Mouse (Mus musculus): ENCODE data around the gene Ap1m1. TPM values are rescaled to one million over a fixed set of nuclear protein-coding genes. Genes with fewer than 3 reads are reported as not detected.

Gene Ap1m1
- polyA plus RNA-seq (2012; rRNA removed): 97.4 and 105 TPM in 2 replicates

DNA sequence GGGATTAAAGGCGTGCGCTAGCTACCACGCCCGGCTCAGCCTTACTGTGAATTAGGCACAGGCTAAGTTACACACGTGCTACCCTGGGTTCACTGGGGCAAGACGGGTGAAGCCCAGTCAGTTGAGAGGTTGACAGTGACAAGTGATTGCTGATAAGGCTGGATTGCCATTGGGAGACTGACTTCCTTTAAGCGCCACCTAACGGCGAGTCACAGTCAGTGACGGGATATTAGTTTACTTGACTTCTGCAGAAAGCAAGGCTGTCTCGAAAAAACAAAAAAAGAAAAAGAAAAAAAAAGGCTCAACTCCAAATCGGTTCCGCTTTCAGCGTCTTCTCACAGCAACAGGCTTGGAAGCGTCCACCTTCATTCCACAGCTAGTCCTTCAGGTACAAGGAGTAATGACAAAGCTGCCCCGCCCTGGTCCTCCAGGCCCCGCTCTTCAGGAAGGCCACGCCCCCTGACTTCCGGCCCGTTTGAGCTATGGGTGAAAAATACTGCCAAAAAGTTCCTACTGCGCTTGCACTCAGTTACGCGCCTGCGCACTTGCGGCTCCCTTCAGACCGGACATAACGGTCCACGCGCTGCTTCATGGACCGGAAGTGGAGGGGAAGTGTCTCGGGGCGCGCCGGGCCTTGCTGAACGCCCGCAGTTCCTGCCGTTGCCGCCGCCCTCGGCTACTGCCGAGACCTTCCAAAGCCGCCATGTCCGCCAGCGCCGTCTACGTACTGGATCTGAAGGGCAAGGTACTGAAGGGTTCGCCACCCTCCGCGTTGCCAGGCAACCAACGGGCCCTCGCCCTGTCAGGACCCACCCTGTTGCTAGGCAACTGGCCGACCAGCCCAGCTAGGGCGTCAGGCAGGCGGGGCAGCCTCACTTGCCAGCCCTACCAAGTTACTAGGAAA lies at the start of gene Ap1m1:
Ap1m1 (plus strand) TSS at position 520 of the 904 bp plus-strand sequence.
- Histone ChIP-seq H3K27ac (ENCODE audit: insufficient read depth, low read length) (peak within 1 kb of the TSS; percentile 100), H3K4me3 (ENCODE audit: extremely low read depth, insufficient read depth, insufficient read length) (peak within 1 kb of the TSS; percentile 94), H3K4me1 (ENCODE audit: control insufficient read depth, insufficient read depth, insufficient read length) (peaks cover 9% of the 10 kb centered on the region; the same call in 1 of the 2 replicates), H3K36me3 (ENCODE audit: control insufficient read depth, insufficient read depth, low read length) (peaks cover 4% of the 10 kb centered on the region; the same call in 1 of the 2 replicates), H3K27me3 (ENCODE audit: control insufficient read depth, insufficient read depth, low read length) (no peaks in the 10 kb centered on the region)
- peak; percentile 98 to 99 for DNase-seq (ENCODE audit: low read depth in 1 of 2, low spot score in 2 of 2)
- TF ChIP-seq POLR2A (IDR thresholded peaks at IDR 0.05; ENCODE audit: low read depth, low read length): peak; percentile 22
- TF ChIP-seq CTCF (IDR thresholded peaks at IDR 0.05; ENCODE audit: extremely low read depth, insufficient read depth, insufficient read length, insufficient replicate concordance): peak; percentile 47; the same call in 1 of the 2 replicates
- under 1% methylated on average over 54 of the region's 54 CpGs for WGBS

DNA sequence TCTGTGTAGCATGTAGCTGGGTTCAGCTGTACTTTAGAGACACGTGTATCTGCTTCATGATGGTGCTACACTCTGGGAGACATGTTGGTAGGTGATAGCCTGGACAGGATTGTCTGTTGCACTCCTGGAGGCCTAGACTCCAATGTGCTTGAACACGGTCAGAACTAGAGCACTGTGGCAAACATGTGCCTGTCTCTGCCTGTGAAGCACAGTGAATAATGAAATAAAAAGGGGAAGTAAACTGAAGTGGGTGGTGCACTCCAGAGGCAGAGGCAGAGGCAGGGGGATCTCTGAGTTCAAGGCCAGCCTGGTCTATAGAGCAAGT lies 49.6 kb upstream of the Ap1m1 start:
- TF ChIP-seq CTCF (IDR thresholded peaks at IDR 0.05; ENCODE audit: extremely low read depth, insufficient read depth, insufficient read length, insufficient replicate concordance): no peak
- TF ChIP-seq POLR2A (IDR thresholded peaks at IDR 0.05; ENCODE audit: low read depth, low read length): no peak; the same call in 1 of the 2 replicates
- Histone ChIP-seq H3K27ac (ENCODE audit: insufficient read depth, low read length) (peak overlapping the region; percentile 96), H3K4me3 (ENCODE audit: extremely low read depth, insufficient read depth, insufficient read length) (peak overlapping the region; percentile 76), H3K27me3 (ENCODE audit: control insufficient read depth, insufficient read depth, low read length) (no peaks in the 10 kb centered on the region), H3K4me1 (ENCODE audit: control insufficient read depth, insufficient read depth, insufficient read length) (peaks cover 6% of the 10 kb centered on the region; the same call in 1 of the 2 replicates), H3K36me3 (ENCODE audit: control insufficient read depth, insufficient read depth, low read length) (peaks cover 13% of the 10 kb centered on the region)
- WGBS: 4% methylated on average over 2 of the region's 2 CpGs
- DNase-seq (ENCODE audit: low read depth in 1 of 2, low spot score in 2 of 2): peak in 1 of 2 experiments; percentile 49

- H3K36me3 ChIP-seq (ENCODE audit: control insufficient read depth, insufficient read depth, low read length): peaks cover 19% of the 10 kb centered on the region
- H3K27ac ChIP-seq (ENCODE audit: insufficient read depth, low read length): no peak overlapping the region
- TF ChIP-seq CTCF (IDR thresholded peaks at IDR 0.05; ENCODE audit: extremely low read depth, insufficient read depth, insufficient read length, insufficient replicate concordance) (no peak), POLR2A (IDR thresholded peaks at IDR 0.05; ENCODE audit: low read depth, low read length) (no peak)
- H3K27me3 ChIP-seq (ENCODE audit: control insufficient read depth, insufficient read depth, low read length): no peaks in the 10 kb centered on the region
- H3K4me3 ChIP-seq (ENCODE audit: extremely low read depth, insufficient read depth, insufficient read length): no peak overlapping the region
- no peak for DNase-seq (ENCODE audit: low read depth in 1 of 2, low spot score in 2 of 2)
- peaks cover 6% of the 10 kb centered on the region; the same call in 1 of the 2 replicates for H3K4me1 ChIP-seq (ENCODE audit: control insufficient read depth, insufficient read depth, insufficient read length)
Measured at GRCm38 (mm10) chr8:72192065-72192464, 47.8 kb upstream of the Ap1m1 start.

DNA sequence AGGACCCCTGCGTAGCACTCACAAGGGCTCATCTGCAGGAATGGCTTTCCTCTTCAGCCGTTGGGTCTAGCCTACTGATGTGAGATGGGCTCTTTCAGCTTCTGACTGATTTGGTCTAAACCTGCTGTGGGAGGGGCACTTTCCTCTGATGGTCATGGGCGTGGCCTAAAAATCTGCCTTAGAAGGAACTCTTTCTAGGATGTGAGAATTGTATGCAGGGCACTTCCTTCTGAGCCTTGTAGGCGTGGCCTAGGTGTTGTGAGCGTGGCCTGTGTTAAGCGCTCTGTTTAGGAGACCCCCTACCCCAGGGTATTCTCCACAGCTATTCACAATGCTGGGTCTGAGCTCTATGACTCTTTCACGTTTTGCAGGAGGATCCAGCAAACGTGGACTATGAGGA lies 41.8 kb upstream of the Ap1m1 start:
- Histone ChIP-seq H3K36me3 (ENCODE audit: control insufficient read depth, insufficient read depth, low read length) (peaks cover 48% of the 10 kb centered on the region), H3K27ac (ENCODE audit: insufficient read depth, low read length) (no peak overlapping the region), H3K4me1 (ENCODE audit: control insufficient read depth, insufficient read depth, insufficient read length) (no peaks in the 10 kb centered on the region), H3K4me3 (ENCODE audit: extremely low read depth, insufficient read depth, insufficient read length) (no peak overlapping the region), H3K27me3 (ENCODE audit: control insufficient read depth, insufficient read depth, low read length) (no peaks in the 10 kb centered on the region)
- TF ChIP-seq POLR2A (IDR thresholded peaks at IDR 0.05; ENCODE audit: low read depth, low read length) (no peak), CTCF (IDR thresholded peaks at IDR 0.05; ENCODE audit: extremely low read depth, insufficient read depth, insufficient read length, insufficient replicate concordance) (no peak)
- DNase-seq (ENCODE audit: low read depth in 1 of 2, low spot score in 2 of 2): no peak
- 86% methylated on average over 8 of the region's 8 CpGs for WGBS

- Histone ChIP-seq H3K27ac (ENCODE audit: insufficient read depth, low read length) (no peak overlapping the region), H3K4me1 (ENCODE audit: control insufficient read depth, insufficient read depth, insufficient read length) (peaks cover 14% of the 10 kb centered on the region; the same call in 1 of the 2 replicates), H3K27me3 (ENCODE audit: control insufficient read depth, insufficient read depth, low read length) (no peaks in the 10 kb centered on the region), H3K4me3 (ENCODE audit: extremely low read depth, insufficient read depth, insufficient read length) (no peak overlapping the region), H3K36me3 (ENCODE audit: control insufficient read depth, insufficient read depth, low read length) (no peaks in the 10 kb centered on the region)
- 91% methylated on average over 1 of the region's 1 CpGs for WGBS
- no peak for DNase-seq (ENCODE audit: low read depth in 1 of 2, low spot score in 2 of 2)
- TF ChIP-seq POLR2A (IDR thresholded peaks at IDR 0.05; ENCODE audit: low read depth, low read length): no peak
- no peak for TF ChIP-seq CTCF (IDR thresholded peaks at IDR 0.05; ENCODE audit: extremely low read depth, insufficient read depth, insufficient read length, insufficient replicate concordance)
Measured at GRCm38 (mm10) chr8:72208582-72208981, 31.2 kb upstream of the Ap1m1 start.

GRCm38 (mm10) chr8:72210222-72210621 lies 29.6 kb upstream of the Ap1m1 start:
- no peak overlapping the region for H3K27ac ChIP-seq (ENCODE audit: insufficient read depth, low read length)
- 76% methylated on average over 4 of the region's 4 CpGs for whole genome bisulfite sequencing
- DNase-seq (ENCODE audit: low read depth in 1 of 2, low spot score in 2 of 2): no peak
- H3K27me3 ChIP-seq (ENCODE audit: control insufficient read depth, insufficient read depth, low read length): no peaks in the 10 kb centered on the region
- no peak overlapping the region for H3K4me3 ChIP-seq (ENCODE audit: extremely low read depth, insufficient read depth, insufficient read length)
- TF ChIP-seq POLR2A (IDR thresholded peaks at IDR 0.05; ENCODE audit: low read depth, low read length) (no peak), CTCF (IDR thresholded peaks at IDR 0.05; ENCODE audit: extremely low read depth, insufficient read depth, insufficient read length, insufficient replicate concordance) (no peak)
- no peaks in the 10 kb centered on the region for H3K36me3 ChIP-seq (ENCODE audit: control insufficient read depth, insufficient read depth, low read length)
- H3K4me1 ChIP-seq (ENCODE audit: control insufficient read depth, insufficient read depth, insufficient read length): peaks cover 21% of the 10 kb centered on the region; the same call in 1 of the 2 replicates

- Histone ChIP-seq H3K27ac (ENCODE audit: insufficient read depth, low read length) (no peak overlapping the region), H3K4me1 (ENCODE audit: control insufficient read depth, insufficient read depth, insufficient read length) (peaks cover 24% of the 10 kb centered on the region; the same call in 1 of the 2 replicates), H3K36me3 (ENCODE audit: control insufficient read depth, insufficient read depth, low read length) (no peaks in the 10 kb centered on the region), H3K4me3 (ENCODE audit: extremely low read depth, insufficient read depth, insufficient read length) (no peak overlapping the region), H3K27me3 (ENCODE audit: control insufficient read depth, insufficient read depth, low read length) (no peaks in the 10 kb centered on the region)
- no peak for DNase-seq (ENCODE audit: low read depth in 1 of 2, low spot score in 2 of 2)
- TF ChIP-seq POLR2A (IDR thresholded peaks at IDR 0.05; ENCODE audit: low read depth, low read length): no peak
- TF ChIP-seq CTCF (IDR thresholded peaks at IDR 0.05; ENCODE audit: extremely low read depth, insufficient read depth, insufficient read length, insufficient replicate concordance): no peak
- 55% methylated on average over 2 of the region's 2 CpGs for WGBS
Measured at GRCm38 (mm10) chr8:72210710-72211109, 29.1 kb upstream of the Ap1m1 start.

All from spleen, adult 2 months (tissue).